Mouse (Mus musculus) ES-Bruce4 (cell line): ENCODE data around the gene Rprd1b. TPM values are rescaled to one million over a fixed set of nuclear protein-coding genes. Genes with fewer than 3 reads are reported as not detected.

Experiments
- H3K27ac ChIP-seq: 2 replicates; pipeline ENCODE4 v1.5.1; 2012; ENCODE audit warnings: low read length, inconsistent platforms; ENCODE audit not compliant: insufficient read depth
- H3K27me3 ChIP-seq: 2 replicates; pipeline ENCODE4 v1.6.1; 2012; ENCODE audit warnings: mild to moderate bottlenecking, low read length, inconsistent platforms; ENCODE audit not compliant: control insufficient read depth, poor library complexity, insufficient read depth, severe bottlenecking
- H3K36me3 ChIP-seq: 2 replicates; pipeline ENCODE4 v1.6.1; 2012; ENCODE audit warnings: inconsistent platforms, mild to moderate bottlenecking, low read length, moderate library complexity; ENCODE audit not compliant: control insufficient read depth, poor library complexity, insufficient read depth, severe bottlenecking
- H3K4me1 ChIP-seq: one replicate; pipeline ENCODE4 v1.8.1; 2011; ENCODE audit warnings: low read length; ENCODE audit not compliant: control insufficient read depth, insufficient read depth
- H3K4me3 ChIP-seq: 2 replicates; pipeline ENCODE4 v1.5.1; 2011; ENCODE audit warnings: low read depth, mild to moderate bottlenecking, low read length
- H3K9ac ChIP-seq: 2 replicates; pipeline ENCODE4 v1.6.1; 2012; ENCODE audit warnings: low read depth, mild to moderate bottlenecking, inconsistent platforms; ENCODE audit not compliant: poor library complexity, severe bottlenecking
- H3K9me3 ChIP-seq: replicated peaks from 2 replicates; pipeline ENCODE4 v1.6.1; 2012; ENCODE audit warnings: mild to moderate bottlenecking, low read length, inconsistent platforms; ENCODE audit not compliant: control insufficient read depth, poor library complexity, insufficient read depth, severe bottlenecking
- CTCF ChIP-seq: IDR thresholded peaks from one replicate; pipeline ENCODE4 v1.8.1; 2011; ENCODE audit warnings: low read depth, low read length
- EP300 ChIP-seq: IDR thresholded peaks from 2 replicates; pipeline ENCODE4 v1.6.1; 2011; ENCODE audit warnings: low read depth, low read length; ENCODE audit not compliant: insufficient read depth
- POLR2A ChIP-seq: IDR thresholded peaks from one replicate; pipeline ENCODE4 v1.8.1; 2011; ENCODE audit warnings: low read length; ENCODE audit not compliant: insufficient read depth
- polyA plus RNA-seq: library from polyadenylated mRNA; stranded (reverse); fragments of >200 nt; gene quantifications from 2 replicates; pipeline ENCODE4 v1.2.4, GENCODE M21; 2011; ENCODE audit warnings: low read depth; ENCODE audit not compliant: missing spikeins, insufficient read depth, insufficient read length

The Rprd1b gene
- polyA plus RNA-seq, 1 experiment: 18.6 TPM

DNA sequence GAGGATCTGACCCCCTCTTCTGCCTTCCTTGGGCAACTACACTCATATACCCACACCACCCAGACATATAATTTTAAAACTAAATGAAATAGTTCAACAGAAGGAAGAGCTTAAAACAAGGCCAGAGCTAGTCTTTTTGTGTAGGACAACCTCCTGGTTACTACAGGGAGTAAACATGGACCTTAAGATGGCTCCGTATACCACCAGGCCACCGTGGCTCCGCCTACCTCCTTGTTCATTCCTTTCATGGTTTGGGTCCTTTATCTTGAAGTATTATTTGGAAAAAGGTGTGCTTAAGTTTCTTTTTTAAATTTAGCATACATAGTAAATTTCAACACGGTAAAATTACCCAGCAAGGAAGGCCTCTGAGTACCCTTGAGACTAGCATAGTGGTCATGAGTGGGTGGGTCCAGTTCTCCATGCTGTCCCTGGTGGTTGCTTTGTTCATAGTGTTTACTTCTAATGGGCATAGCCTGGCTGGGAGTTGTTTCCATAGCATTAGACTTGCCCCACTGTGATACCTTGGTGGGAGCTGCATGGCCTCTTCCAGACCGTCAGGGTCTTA lies 39.0 kb downstream of the Rprd1b start:
- Histone ChIP-seq H3K27ac (no peak overlapping the region), H3K36me3 (peaks cover 2% of the 10 kb centered on the region; the same call in 1 of the 2 replicates), H3K4me1 (no peaks in the 10 kb centered on the region), H3K4me3 (no peak overlapping the region), H3K27me3 (no peaks in the 10 kb centered on the region), H3K9ac (no peak overlapping the region), H3K9me3 (no peaks in the 10 kb centered on the region)
- TF ChIP-seq EP300 (no peak), POLR2A (no peak), CTCF (no peak)

DNA sequence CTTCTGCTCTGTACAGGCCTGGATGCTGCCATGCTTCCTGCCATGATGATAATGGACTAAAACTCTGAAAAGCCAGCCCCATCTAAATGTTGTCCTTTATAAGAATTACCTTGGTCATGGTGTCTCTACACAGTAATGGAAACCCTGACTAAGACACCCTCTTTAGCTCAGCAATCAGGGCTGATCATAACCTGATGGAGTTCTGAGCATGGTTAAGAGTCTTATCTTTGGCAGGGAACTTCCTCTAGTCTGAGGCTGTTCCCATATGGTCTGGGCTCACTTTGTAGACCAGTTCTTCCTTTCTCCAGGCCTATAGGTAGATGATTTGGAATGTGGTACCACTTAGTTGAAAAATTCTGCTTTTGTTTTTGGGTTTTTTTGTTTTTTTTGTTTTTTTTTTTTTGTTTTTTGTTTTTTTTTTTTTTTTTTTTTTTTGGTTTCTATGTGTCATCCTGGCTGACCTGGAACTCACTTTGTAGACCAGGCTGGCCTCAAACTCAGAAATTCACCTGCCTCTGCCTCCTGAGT lies 40.2 kb downstream of the Rprd1b start:
- H3K4me1 ChIP-seq: no peaks in the 10 kb centered on the region
- no peak for TF ChIP-seq POLR2A
- no peak for TF ChIP-seq CTCF

DNA sequence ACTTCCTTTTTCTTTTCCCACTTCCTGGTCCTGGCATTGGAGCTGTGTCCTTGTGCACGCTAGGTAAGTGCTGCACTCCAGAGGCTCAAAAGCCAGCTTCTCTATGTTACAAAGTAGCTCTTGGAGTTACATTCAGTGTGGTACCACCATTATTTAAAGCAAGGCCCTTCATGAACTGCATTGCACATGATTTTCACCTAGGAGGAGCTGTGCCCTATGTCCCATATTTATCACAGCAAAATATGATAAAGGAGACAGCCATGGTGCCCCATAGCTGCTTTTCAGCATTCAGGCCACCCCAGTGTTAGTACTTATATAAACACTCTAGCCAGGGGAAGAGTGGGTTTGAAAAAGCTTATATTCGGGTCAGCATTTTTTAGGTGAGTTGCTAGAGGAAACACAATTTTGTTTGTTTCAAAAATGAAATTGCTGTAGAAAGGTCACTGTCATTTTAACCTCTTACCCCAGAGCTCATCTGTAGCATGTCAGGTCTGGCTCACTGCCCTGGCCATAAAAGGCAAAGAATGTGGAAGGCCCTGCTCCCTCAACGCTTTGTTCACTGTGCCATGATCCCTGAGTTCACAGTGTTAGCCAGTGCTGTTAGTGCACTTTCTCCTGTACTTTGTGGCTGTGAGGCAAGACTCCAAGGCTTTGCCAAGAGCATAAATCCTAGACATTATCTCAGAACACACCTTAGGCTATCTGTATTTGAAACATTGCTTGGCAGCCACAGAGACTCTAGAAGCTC lies 42.8 kb downstream of the Rprd1b start:
- TF ChIP-seq EP300 (no peak), POLR2A (no peak), CTCF (no peak)

More for the DNA sequence above, 40.2 kb downstream of the Rprd1b start:
- Histone ChIP-seq H3K9ac (no peak overlapping the region), H3K27me3 (no peaks in the 10 kb centered on the region), H3K27ac (no peak overlapping the region), H3K4me3 (no peak overlapping the region), H3K9me3 (no peaks in the 10 kb centered on the region), H3K36me3 (peaks cover 2% of the 10 kb centered on the region; the same call in 1 of the 2 replicates)

DNA sequence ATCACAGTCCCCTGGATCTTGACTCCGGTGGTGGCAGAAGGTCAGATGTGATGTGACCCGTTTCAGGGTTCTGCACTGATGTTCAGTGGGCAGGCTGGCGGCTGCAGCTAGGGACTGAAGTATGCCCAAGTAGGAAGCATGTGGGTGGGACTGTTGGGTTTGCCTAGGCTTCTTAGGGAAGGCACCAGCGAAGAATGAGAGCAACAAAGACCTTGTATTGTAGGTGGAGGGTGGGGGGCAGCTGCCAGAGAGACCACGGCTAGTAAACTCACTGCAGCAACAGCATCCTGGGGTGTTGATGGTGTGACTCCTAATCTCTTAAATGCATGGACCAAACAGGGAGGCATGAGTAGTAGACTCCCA lies 43.3 kb downstream of the Rprd1b start:
- Histone ChIP-seq H3K27ac (no peak overlapping the region), H3K9me3 (no peaks in the 10 kb centered on the region), H3K4me1 (no peaks in the 10 kb centered on the region), H3K36me3 (peaks cover 8% of the 10 kb centered on the region; the same call in 1 of the 2 replicates), H3K4me3 (no peak overlapping the region), H3K9ac (no peak overlapping the region), H3K27me3 (no peaks in the 10 kb centered on the region)
- TF ChIP-seq POLR2A (no peak), EP300 (no peak), CTCF (no peak)

More for the DNA sequence above, 42.8 kb downstream of the Rprd1b start:
- Histone ChIP-seq H3K27ac (no peak overlapping the region), H3K9me3 (no peaks in the 10 kb centered on the region), H3K4me3 (no peak overlapping the region), H3K9ac (no peak overlapping the region), H3K27me3 (no peaks in the 10 kb centered on the region), H3K36me3 (peaks cover 8% of the 10 kb centered on the region; the same call in 1 of the 2 replicates), H3K4me1 (no peaks in the 10 kb centered on the region)

DNA sequence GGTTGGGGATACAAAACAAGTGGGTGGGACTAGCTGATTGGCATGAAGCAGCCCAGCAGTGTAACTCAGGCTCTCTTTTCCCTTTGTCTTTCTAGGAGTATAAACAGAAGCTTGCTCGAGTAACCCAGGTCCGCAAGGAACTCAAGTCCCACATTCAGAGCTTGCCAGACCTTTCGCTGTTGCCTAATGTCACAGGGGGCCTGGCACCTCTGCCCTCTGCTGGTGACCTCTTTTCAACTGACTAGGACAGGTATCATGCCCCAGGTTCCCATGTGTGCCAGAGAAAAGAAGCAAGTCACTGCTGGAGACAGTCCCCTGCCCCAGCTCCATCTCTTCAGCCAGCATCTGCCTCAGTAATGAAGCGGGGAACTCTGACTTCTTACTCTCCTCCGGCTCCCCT lies 46.5 kb downstream of the Rprd1b start:
- Histone ChIP-seq H3K9ac (no peak overlapping the region), H3K27ac (no peak overlapping the region), H3K4me1 (no peaks in the 10 kb centered on the region), H3K9me3 (no peaks in the 10 kb centered on the region), H3K36me3 (0 out of 2 replicates have a peak, but pooled peaks cover 8% of the 10 kb centered on the region), H3K4me3 (no peak overlapping the region), H3K27me3 (no peaks in the 10 kb centered on the region)
- TF ChIP-seq POLR2A (no peak), CTCF (no peak), EP300 (no peak)

DNA sequence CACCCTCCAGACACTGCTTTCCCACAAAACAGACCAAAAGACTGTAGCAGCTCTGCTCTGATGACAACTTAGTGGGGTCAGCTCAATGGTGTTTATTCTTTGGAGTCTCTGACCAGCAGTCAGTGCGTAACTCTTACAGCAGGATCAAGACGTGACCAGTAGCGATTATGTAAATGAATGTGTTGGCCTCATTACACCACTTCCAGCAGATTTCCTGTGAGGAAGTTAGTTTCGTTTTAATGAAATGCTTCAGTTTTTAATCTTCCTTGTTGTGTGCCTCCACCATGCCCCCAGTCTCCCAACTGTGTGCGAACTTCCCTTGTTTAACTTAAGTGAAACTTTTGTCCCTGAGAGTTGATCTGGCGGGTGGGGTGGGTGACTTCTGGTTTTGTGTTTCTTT lies 48.4 kb downstream of the Rprd1b start:
- TF ChIP-seq EP300 (no peak), CTCF (no peak), POLR2A (no peak)

More for the DNA sequence above, 48.4 kb downstream of the Rprd1b start:
- Histone ChIP-seq H3K4me3 (no peak overlapping the region), H3K27me3 (no peaks in the 10 kb centered on the region), H3K9ac (no peak overlapping the region), H3K27ac (no peak overlapping the region), H3K9me3 (no peaks in the 10 kb centered on the region), H3K36me3 (0 out of 2 replicates have a peak, but pooled peaks cover 6% of the 10 kb centered on the region), H3K4me1 (no peaks in the 10 kb centered on the region)
